Mouse (Mus musculus): ENCODE results near the gene Ddx27. TPM values are rescaled to one million over a fixed set of nuclear protein-coding genes. Genes with fewer than 3 reads are reported as not detected.
A peak's percentile ranks its signal among the peaks of the same experiment; 100 is the strongest.

Ddx27 gene
- polyA plus RNA-seq, 1 experiment from 2014 or later = 42.5 TPM

- peaks cover 15% of the 10 kb centered on the region for H3K36me3 ChIP-seq (ENCODE audit: control insufficient read depth, insufficient read depth, low read length)
- peaks cover 7% of the 10 kb centered on the region for H3K4me1 ChIP-seq (ENCODE audit: control insufficient read depth, insufficient read depth, low read length)
- no peak overlapping the region for H3K9ac ChIP-seq (ENCODE audit: low read length)
- H3K4me2 ChIP-seq = no peak overlapping the region
- no peaks in the 10 kb centered on the region for H3K27me3 ChIP-seq (ENCODE audit: control insufficient read depth, insufficient read depth, low read length)
- no peak for DNase-seq (ENCODE audit: low spot score, missing footprints)
- H3K4me3 ChIP-seq (ENCODE audit: low read depth, low read length) = no peak overlapping the region
- 64% methylated on average over 3 of the region's 3 CpGs for WGBS
- no peak overlapping the region for H3K27ac ChIP-seq (ENCODE audit: low read depth, low read length)
- H3K9me3 ChIP-seq (ENCODE audit: control insufficient read depth, low read length) = no peaks in the 10 kb centered on the region
- no peak for ATAC-seq (ENCODE audit: low FRiP score)
Measured at GRCm38 (mm10) chr2:167058814-167059387, 43.9 kb downstream of the Ddx27 start.

- H3K9ac ChIP-seq (ENCODE audit: low read length) = peak overlapping the region; percentile 20; the same call in 1 of the 2 replicates
- H3K4me3 ChIP-seq (ENCODE audit: low read depth, low read length) = no peak overlapping the region
- 32% methylated on average over 8 of the region's 8 CpGs for WGBS
Measured at GRCm38 (mm10) chr2:167059536-167059935, 44.5 kb downstream of the Ddx27 start.

GRCm38 (mm10) chr2:167059960-167060359 lies 45.0 kb downstream of the Ddx27 start:
- Histone ChIP-seq H3K9me3 (ENCODE audit: control insufficient read depth, low read length) (no peaks in the 10 kb centered on the region), H3K27ac (ENCODE audit: low read depth, low read length) (no peak overlapping the region), H3K4me3 (ENCODE audit: low read depth, low read length) (no peak overlapping the region), H3K4me2 (no peak overlapping the region), H3K9ac (ENCODE audit: low read length) (peak overlapping the region; percentile 30; the same call in 1 of the 2 replicates), H3K36me3 (ENCODE audit: control insufficient read depth, insufficient read depth, low read length) (peaks cover 17% of the 10 kb centered on the region), H3K4me1 (ENCODE audit: control insufficient read depth, insufficient read depth, low read length) (peaks cover 12% of the 10 kb centered on the region), H3K27me3 (ENCODE audit: control insufficient read depth, insufficient read depth, low read length) (no peaks in the 10 kb centered on the region)
- no peak for DNase-seq (ENCODE audit: low spot score, missing footprints)
- ATAC-seq (ENCODE audit: low FRiP score) = no peak
- 69% methylated on average over 12 of the region's 12 CpGs for WGBS

More at GRCm38 (mm10) chr2:167059536-167059935, 44.5 kb downstream of the Ddx27 start:
- Histone ChIP-seq H3K27me3 (ENCODE audit: control insufficient read depth, insufficient read depth, low read length) (no peaks in the 10 kb centered on the region), H3K4me1 (ENCODE audit: control insufficient read depth, insufficient read depth, low read length) (peaks cover 7% of the 10 kb centered on the region), H3K36me3 (ENCODE audit: control insufficient read depth, insufficient read depth, low read length) (peaks cover 15% of the 10 kb centered on the region), H3K9me3 (ENCODE audit: control insufficient read depth, low read length) (no peaks in the 10 kb centered on the region), H3K4me2 (no peak overlapping the region), H3K27ac (ENCODE audit: low read depth, low read length) (no peak overlapping the region)
- DNase-seq (ENCODE audit: low spot score, missing footprints) = no peak
- ATAC-seq (ENCODE audit: low FRiP score) = no peak

GRCm38 (mm10) chr2:167060360-167060759 lies 45.4 kb downstream of the Ddx27 start:
- Histone ChIP-seq H3K27ac (ENCODE audit: low read depth, low read length) (no peak overlapping the region), H3K4me3 (ENCODE audit: low read depth, low read length) (no peak overlapping the region), H3K9me3 (ENCODE audit: control insufficient read depth, low read length) (no peaks in the 10 kb centered on the region), H3K36me3 (ENCODE audit: control insufficient read depth, insufficient read depth, low read length) (peaks cover 17% of the 10 kb centered on the region), H3K9ac (ENCODE audit: low read length) (peak overlapping the region; percentile 30), H3K27me3 (ENCODE audit: control insufficient read depth, insufficient read depth, low read length) (no peaks in the 10 kb centered on the region), H3K4me2 (no peak overlapping the region), H3K4me1 (ENCODE audit: control insufficient read depth, insufficient read depth, low read length) (peaks cover 14% of the 10 kb centered on the region)
- no peak for ATAC-seq (ENCODE audit: low FRiP score)
- WGBS = 69% methylated on average over 3 of the region's 3 CpGs
- DNase-seq (ENCODE audit: low spot score, missing footprints) = peak; percentile 81

- H3K4me2 ChIP-seq = no peak overlapping the region
- ATAC-seq (ENCODE audit: low FRiP score) (no peak), DNase-seq (ENCODE audit: low spot score, missing footprints) (peak; percentile 77)
- H3K4me3 ChIP-seq (ENCODE audit: low read depth, low read length) = no peak overlapping the region
- no peak overlapping the region for H3K9ac ChIP-seq (ENCODE audit: low read length)
- no peak overlapping the region for H3K27ac ChIP-seq (ENCODE audit: low read depth, low read length)
- H3K4me1 ChIP-seq (ENCODE audit: control insufficient read depth, insufficient read depth, low read length) = peaks cover 14% of the 10 kb centered on the region
- H3K9me3 ChIP-seq (ENCODE audit: control insufficient read depth, low read length) = no peaks in the 10 kb centered on the region
- peaks cover 21% of the 10 kb centered on the region; the same call in 1 of the 2 replicates for H3K36me3 ChIP-seq (ENCODE audit: control insufficient read depth, insufficient read depth, low read length)
- no peaks in the 10 kb centered on the region for H3K27me3 ChIP-seq (ENCODE audit: control insufficient read depth, insufficient read depth, low read length)
Measured at GRCm38 (mm10) chr2:167060761-167061160, 45.8 kb downstream of the Ddx27 start.

GRCm38 (mm10) chr2:167061381-167062034 lies 46.5 kb downstream of the Ddx27 start:
- Histone ChIP-seq H3K36me3 (ENCODE audit: control insufficient read depth, insufficient read depth, low read length) (peaks cover 17% of the 10 kb centered on the region; the same call in 1 of the 2 replicates), H3K9me3 (ENCODE audit: control insufficient read depth, low read length) (no peaks in the 10 kb centered on the region), H3K9ac (ENCODE audit: low read length) (peak overlapping the region; percentile 93), H3K4me2 (peak overlapping the region; percentile 67), H3K27me3 (ENCODE audit: control insufficient read depth, insufficient read depth, low read length) (no peaks in the 10 kb centered on the region), H3K27ac (ENCODE audit: low read depth, low read length) (no peak overlapping the region), H3K4me1 (ENCODE audit: control insufficient read depth, insufficient read depth, low read length) (peaks cover 14% of the 10 kb centered on the region), H3K4me3 (ENCODE audit: low read depth, low read length) (peak overlapping the region; percentile 82)
- DNase-seq (ENCODE audit: low spot score, missing footprints) (peak; percentile 81), ATAC-seq (ENCODE audit: low FRiP score) (no peak)
- 33% methylated on average over 11 of the region's 11 CpGs for WGBS

GRCm38 (mm10) chr2:167062497-167062911 lies 47.5 kb downstream of the Ddx27 start:
- Histone ChIP-seq H3K27me3 (ENCODE audit: control insufficient read depth, insufficient read depth, low read length) (no peaks in the 10 kb centered on the region), H3K27ac (ENCODE audit: low read depth, low read length) (peak overlapping the region; percentile 89), H3K9ac (ENCODE audit: low read length) (peak overlapping the region; percentile 93), H3K4me2 (peak overlapping the region; percentile 67), H3K36me3 (ENCODE audit: control insufficient read depth, insufficient read depth, low read length) (peaks cover 15% of the 10 kb centered on the region; the same call in 1 of the 2 replicates), H3K4me3 (ENCODE audit: low read depth, low read length) (peak overlapping the region; percentile 82), H3K9me3 (ENCODE audit: control insufficient read depth, low read length) (no peaks in the 10 kb centered on the region), H3K4me1 (ENCODE audit: control insufficient read depth, insufficient read depth, low read length) (peaks cover 14% of the 10 kb centered on the region)
- ATAC-seq (ENCODE audit: low FRiP score) (peak; percentile 92), DNase-seq (ENCODE audit: low spot score, missing footprints) (peak; percentile 95)
- under 1% methylated on average over 44 of the region's 60 CpGs for WGBS

- Histone ChIP-seq H3K9ac (ENCODE audit: low read length) (peak within 1 kb of the TSS; percentile 93), H3K27me3 (ENCODE audit: control insufficient read depth, insufficient read depth, low read length) (no peaks in the 10 kb centered on the region), H3K4me3 (ENCODE audit: low read depth, low read length) (peak within 1 kb of the TSS; percentile 82), H3K4me2 (peak within 1 kb of the TSS; percentile 76), H3K27ac (ENCODE audit: low read depth, low read length) (peak within 1 kb of the TSS; percentile 89), H3K36me3 (ENCODE audit: control insufficient read depth, insufficient read depth, low read length) (peaks cover 15% of the 10 kb centered on the region; the same call in 1 of the 2 replicates), H3K4me1 (ENCODE audit: control insufficient read depth, insufficient read depth, low read length) (peaks cover 14% of the 10 kb centered on the region), H3K9me3 (ENCODE audit: control insufficient read depth, low read length) (no peaks in the 10 kb centered on the region)
- DNase-seq (ENCODE audit: low spot score, missing footprints) (peak; percentile 100), ATAC-seq (ENCODE audit: low FRiP score) (peak; percentile 95)
- under 1% methylated on average over 56 of the region's 57 CpGs for WGBS
Measured at GRCm38 (mm10) chr2:167062965-167063880, 48.2 kb downstream of the Ddx27 start, which contains the start of gene Znfx1. TSS of gene Znfx1 (minus strand) at chr2:167063015.
